Mouse (Mus musculus) hindbrain, embryonic 16.5 days (tissue): ENCODE results near the gene Gpank1. TPM values are rescaled to one million over a fixed set of nuclear protein-coding genes. Genes with fewer than 3 reads are reported as not detected.

Source experiments
- ATAC-seq: fragments of 200-750 bp; cut with Nextera tagmentation; 2 replicates; pipeline ENCODE4 v1.8.0; 2017; ENCODE audit warnings: moderate TSS enrichment, moderate library complexity
- H3K27ac ChIP-seq: fragments of 300-500 bp; sonication (generic); 2 replicates; pipeline ENCODE4 v1.5.1; 2014; ENCODE audit warnings: low read depth, mild to moderate bottlenecking, control low read depth, low read length, moderate library complexity
- H3K27me3 ChIP-seq: fragments of 300-500 bp; sonication (generic); replicated peaks from 2 replicates; pipeline ENCODE4 v1.6.1; 2014; ENCODE audit warnings: low read length; ENCODE audit not compliant: control insufficient read depth, insufficient read depth
- H3K36me3 ChIP-seq: fragments of 300-500 bp; sonication (generic); 2 replicates; pipeline ENCODE4 v1.6.1; 2014; ENCODE audit warnings: mild to moderate bottlenecking, low read length, moderate library complexity, mixed read lengths; ENCODE audit not compliant: control insufficient read depth, insufficient read depth
- H3K4me1 ChIP-seq: fragments of 300-500 bp; sonication (generic); 2 replicates; pipeline ENCODE4 v1.6.1; 2014; ENCODE audit warnings: low read depth, low read length; ENCODE audit not compliant: control insufficient read depth, insufficient read depth
- H3K4me2 ChIP-seq: fragments of 300-500 bp; sonication (generic); 2 replicates; pipeline ENCODE4 v1.6.1; 2014; ENCODE audit warnings: mild to moderate bottlenecking, low read length, control low read depth, moderate library complexity
- H3K4me3 ChIP-seq: fragments of 300-500 bp; sonication (generic); 2 replicates; pipeline ENCODE4 v1.5.1; 2014; ENCODE audit warnings: mild to moderate bottlenecking, low read length, control low read depth, moderate library complexity
- H3K9ac ChIP-seq: fragments of 300-500 bp; sonication (generic); 2 replicates; pipeline ENCODE4 v1.6.1; 2014; ENCODE audit warnings: low read depth, mild to moderate bottlenecking, control low read depth, low read length, moderate library complexity
- H3K9me3 ChIP-seq: fragments of 300-500 bp; sonication (generic); 2 replicates; pipeline ENCODE4 v1.6.1; 2014; ENCODE audit warnings: mild to moderate bottlenecking, low read length, moderate library complexity; ENCODE audit not compliant: control insufficient read depth
- WGBS: fragments of 180-500 bp; shearing (Covaris S2); extraction: QIAGEN DNeasy Blood & Tissue Kit; methylation state at CpG from one replicate; pipeline ENCODE4 v1.1.7; 2014; 5-methylcytosine and 5-hydroxymethylcytosine counted together
- polyA plus RNA-seq: library from polyadenylated mRNA; unstranded; fragments of >200 nt; fragmentation: Nextera tagmentation; extraction: Ambion mirVana; gene quantifications from 2 replicates; pipeline ENCODE4 v1.2.1, GENCODE M21; 2015

The Gpank1 gene
- polyA plus RNA-seq, 1 experiment from 2014 or later = 20.7 TPM

- peaks cover 3% of the 10 kb centered on the region; the same call in 1 of the 2 replicates for H3K9me3 ChIP-seq
- ATAC-seq = no peak
- H3K27ac ChIP-seq = no peak overlapping the region
- H3K9ac ChIP-seq = no peak overlapping the region
- WGBS = 72% methylated on average over 5 of the region's 5 CpGs
- no peak overlapping the region for H3K4me2 ChIP-seq
- H3K4me1 ChIP-seq = no peaks in the 10 kb centered on the region
- no peaks in the 10 kb centered on the region for H3K27me3 ChIP-seq
- no peak overlapping the region for H3K4me3 ChIP-seq
- peaks cover 87% of the 10 kb centered on the region for H3K36me3 ChIP-seq
Observed at GRCm38 (mm10) chr17:35147922-35148639, 26.8 kb downstream of the Gpank1 start.

- Histone ChIP-seq H3K4me2 (no peak overlapping the region), H3K9ac (no peak overlapping the region), H3K4me3 (no peak overlapping the region), H3K36me3 (peaks cover 88% of the 10 kb centered on the region), H3K4me1 (no peaks in the 10 kb centered on the region), H3K9me3 (no peaks in the 10 kb centered on the region), H3K27ac (no peak overlapping the region), H3K27me3 (no peaks in the 10 kb centered on the region)
- WGBS = 93% methylated on average over 4 of the region's 4 CpGs
- ATAC-seq = no peak
Observed at GRCm38 (mm10) chr17:35152121-35152520, 30.9 kb downstream of the Gpank1 start.

- no peak for ATAC-seq
- Histone ChIP-seq H3K4me2 (no peak overlapping the region), H3K36me3 (peaks cover 92% of the 10 kb centered on the region), H3K4me1 (no peaks in the 10 kb centered on the region), H3K27ac (no peak overlapping the region), H3K4me3 (no peak overlapping the region), H3K9ac (no peak overlapping the region), H3K27me3 (no peaks in the 10 kb centered on the region), H3K9me3 (no peaks in the 10 kb centered on the region)
- 92% methylated on average over 9 of the region's 9 CpGs for WGBS
Observed at GRCm38 (mm10) chr17:35153077-35153476, 31.8 kb downstream of the Gpank1 start.

- 88% methylated on average over 4 of the region's 4 CpGs for WGBS
- Histone ChIP-seq H3K4me3 (no peak overlapping the region), H3K27me3 (no peaks in the 10 kb centered on the region), H3K4me1 (no peaks in the 10 kb centered on the region), H3K36me3 (peaks cover 94% of the 10 kb centered on the region), H3K9me3 (no peaks in the 10 kb centered on the region), H3K27ac (no peak overlapping the region), H3K4me2 (no peak overlapping the region), H3K9ac (no peak overlapping the region)
- ATAC-seq = no peak
Observed at GRCm38 (mm10) chr17:35153931-35154330, 32.7 kb downstream of the Gpank1 start.

- 65% methylated on average over 7 of the region's 7 CpGs for WGBS
- Histone ChIP-seq H3K9ac (no peak overlapping the region), H3K4me2 (no peak overlapping the region), H3K4me1 (no peaks in the 10 kb centered on the region), H3K27me3 (no peaks in the 10 kb centered on the region), H3K9me3 (no peaks in the 10 kb centered on the region), H3K27ac (no peak overlapping the region), H3K36me3 (peaks cover 94% of the 10 kb centered on the region), H3K4me3 (no peak overlapping the region)
- ATAC-seq = no peak
Observed at GRCm38 (mm10) chr17:35154616-35155015, 33.4 kb downstream of the Gpank1 start.

GRCm38 (mm10) chr17:35155451-35155850 is 34.2 kb downstream of the Gpank1 start:
- 89% methylated on average over 12 of the region's 12 CpGs for WGBS
- no peaks in the 10 kb centered on the region for H3K9me3 ChIP-seq
- no peak for ATAC-seq

GRCm38 (mm10) chr17:35156461-35157200 is 35.4 kb downstream of the Gpank1 start:
- 93% methylated on average over 33 of the region's 33 CpGs for WGBS
- H3K9me3 ChIP-seq = no peaks in the 10 kb centered on the region
- H3K9ac ChIP-seq = no peak overlapping the region
- no peak overlapping the region for H3K27ac ChIP-seq
- peaks cover 97% of the 10 kb centered on the region for H3K36me3 ChIP-seq
- peaks cover under 1% of the 10 kb centered on the region; the same call in 1 of the 2 replicates for H3K4me1 ChIP-seq
- no peak for ATAC-seq
- no peak overlapping the region for H3K4me3 ChIP-seq
- H3K4me2 ChIP-seq = no peak overlapping the region
- H3K27me3 ChIP-seq = no peaks in the 10 kb centered on the region

More at GRCm38 (mm10) chr17:35155451-35155850, 34.2 kb downstream of the Gpank1 start:
- H3K27ac ChIP-seq = no peak overlapping the region
- no peaks in the 10 kb centered on the region for H3K27me3 ChIP-seq
- H3K4me2 ChIP-seq = no peak overlapping the region
- H3K9ac ChIP-seq = no peak overlapping the region
- no peak overlapping the region for H3K4me3 ChIP-seq
- H3K4me1 ChIP-seq = no peaks in the 10 kb centered on the region
- H3K36me3 ChIP-seq = peaks cover 94% of the 10 kb centered on the region

- Histone ChIP-seq H3K4me2 (no peak overlapping the region), H3K9ac (no peak overlapping the region), H3K27me3 (no peaks in the 10 kb centered on the region), H3K27ac (no peak overlapping the region), H3K4me1 (peaks cover 7% of the 10 kb centered on the region), H3K9me3 (no peaks in the 10 kb centered on the region), H3K4me3 (no peak overlapping the region), H3K36me3 (peaks cover 95% of the 10 kb centered on the region)
- ATAC-seq = no peak
- WGBS = 91% methylated on average over 8 of the region's 8 CpGs
Observed at GRCm38 (mm10) chr17:35157254-35157653, 36.0 kb downstream of the Gpank1 start.

GRCm38 (mm10) chr17:35157661-35158175 is 36.5 kb downstream of the Gpank1 start:
- ATAC-seq = no peak
- WGBS = 95% methylated on average over 8 of the region's 8 CpGs

More at GRCm38 (mm10) chr17:35157661-35158175, 36.5 kb downstream of the Gpank1 start:
- no peak overlapping the region for H3K27ac ChIP-seq
- peaks cover 90% of the 10 kb centered on the region for H3K36me3 ChIP-seq
- no peak overlapping the region for H3K4me2 ChIP-seq
- H3K4me3 ChIP-seq = no peak overlapping the region
- H3K27me3 ChIP-seq = no peaks in the 10 kb centered on the region
- no peak overlapping the region for H3K9ac ChIP-seq
- H3K9me3 ChIP-seq = no peaks in the 10 kb centered on the region
- peaks cover 12% of the 10 kb centered on the region for H3K4me1 ChIP-seq
